Mouse (Mus musculus): ENCODE measurements around the gene Nek1. TPM values are rescaled to one million over a fixed set of nuclear protein-coding genes. Genes with fewer than 3 reads are reported as not detected.

Gene Nek1
- polyA plus RNA-seq, 1 experiment = 9.1 TPM

DNA sequence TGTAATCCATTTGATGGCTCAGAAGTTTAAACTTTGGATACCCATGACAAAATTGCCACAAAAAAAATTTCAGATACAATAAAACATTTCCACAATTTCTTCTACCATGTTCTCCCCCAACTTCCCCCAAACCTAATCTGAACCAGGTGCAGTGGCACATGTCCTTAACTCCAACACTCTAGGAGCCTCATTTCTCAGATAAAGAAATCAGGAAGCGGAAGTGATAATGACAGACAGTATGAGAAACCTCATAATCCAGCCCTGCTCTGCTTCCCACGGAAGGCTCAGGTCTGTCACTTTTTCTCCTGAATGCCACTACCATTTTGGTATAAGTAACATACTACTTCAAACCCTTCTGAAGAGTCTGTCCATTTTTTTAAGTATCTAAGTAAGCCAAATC, 29.1 kb upstream of the Nek1 start:
- 71% methylated on average over 2 of the region's 2 CpGs for WGBS
- TF ChIP-seq POLR2A (IDR thresholded peaks at IDR 0.05; ENCODE audit: borderline replicate concordance, extremely low read depth, low read depth, low read length) (no peak), CTCF (IDR thresholded peaks at IDR 0.05; ENCODE audit: insufficient read depth, low read length) (no peak)
- H3K4me1 ChIP-seq (ENCODE audit: control insufficient read depth, insufficient read depth, low read length) = peaks cover under 1% of the 10 kb centered on the region; the same call in 1 of the 2 replicates
- H3K4me3 ChIP-seq (replicated peaks; ENCODE audit: extremely low read depth, low read depth, low read length) = no peak overlapping the region
- no peak for DNase-seq

DNA sequence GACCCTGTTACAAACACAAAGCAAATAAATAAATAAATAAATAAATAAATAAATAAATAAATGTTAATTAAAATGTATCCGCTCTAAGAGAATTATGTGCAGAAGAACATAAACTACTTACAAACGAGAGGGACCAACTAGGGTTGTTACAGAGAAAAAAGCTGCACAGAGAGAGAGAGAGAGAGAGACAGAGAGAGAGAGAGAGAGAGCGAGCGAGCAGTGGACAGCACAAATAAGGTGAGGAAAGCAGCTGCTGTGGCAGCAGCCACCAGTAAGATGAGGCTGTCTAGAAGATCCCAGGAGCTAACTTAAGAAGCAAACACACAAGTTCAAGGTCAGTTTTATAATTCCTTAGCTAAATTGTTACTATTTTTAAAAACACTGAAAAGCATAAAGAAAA, 28.5 kb upstream of the Nek1 start:
- Histone ChIP-seq H3K4me3 (replicated peaks; ENCODE audit: extremely low read depth, low read depth, low read length) (no peak overlapping the region), H3K4me1 (ENCODE audit: control insufficient read depth, insufficient read depth, low read length) (peaks cover 3% of the 10 kb centered on the region; the same call in 1 of the 2 replicates)
- WGBS = 89% methylated on average over 4 of the region's 4 CpGs
- no peak for DNase-seq
- no peak for TF ChIP-seq POLR2A (IDR thresholded peaks at IDR 0.05; ENCODE audit: borderline replicate concordance, extremely low read depth, low read depth, low read length)
- TF ChIP-seq CTCF (IDR thresholded peaks at IDR 0.05; ENCODE audit: insufficient read depth, low read length) = no peak

DNA sequence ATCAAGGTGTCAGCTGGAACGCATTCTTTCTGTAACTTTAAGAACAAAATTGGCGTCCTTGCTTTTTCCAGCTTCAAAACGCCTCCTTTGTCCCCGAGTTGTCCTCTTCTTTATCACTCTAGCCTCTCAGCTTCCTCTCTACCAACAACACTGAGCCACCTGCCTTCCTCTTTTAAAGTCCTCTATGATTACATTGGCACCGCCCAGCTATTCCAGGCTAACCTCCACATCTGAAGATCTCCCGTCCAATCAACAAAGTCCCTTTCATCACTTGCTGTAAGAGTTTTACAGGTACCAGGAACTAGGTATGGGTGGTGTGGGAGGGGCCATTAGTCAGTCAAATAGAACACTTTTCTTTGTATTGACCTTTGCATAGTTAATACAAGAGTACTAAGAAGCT, 27.7 kb upstream of the Nek1 start:
- no peak for DNase-seq
- TF ChIP-seq CTCF (IDR thresholded peaks at IDR 0.05; ENCODE audit: insufficient read depth, low read length) (no peak), POLR2A (IDR thresholded peaks at IDR 0.05; ENCODE audit: borderline replicate concordance, extremely low read depth, low read depth, low read length) (no peak)
- Histone ChIP-seq H3K4me3 (replicated peaks; ENCODE audit: extremely low read depth, low read depth, low read length) (no peak overlapping the region), H3K4me1 (ENCODE audit: control insufficient read depth, insufficient read depth, low read length) (peaks cover 3% of the 10 kb centered on the region; the same call in 1 of the 2 replicates)
- WGBS = 37% methylated on average over 6 of the region's 6 CpGs

DNA sequence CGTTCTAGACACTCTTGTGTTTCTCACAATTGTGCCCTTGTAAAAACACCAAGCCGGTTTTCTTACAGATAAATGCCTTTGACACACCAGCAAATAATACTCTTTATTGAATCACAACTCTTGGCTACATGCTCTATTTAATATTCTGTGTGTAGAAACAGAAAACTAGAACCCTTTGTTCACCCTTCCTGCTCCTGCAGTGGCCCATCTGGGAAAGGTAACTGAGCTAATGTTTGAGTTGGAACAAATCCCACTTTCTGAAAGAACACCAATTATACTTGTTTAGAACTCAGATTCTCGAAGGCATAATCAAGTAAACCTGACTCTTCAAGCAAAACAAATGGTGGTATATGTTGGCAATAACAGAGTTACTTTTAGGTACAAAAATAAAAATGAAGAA, 27.3 kb upstream of the Nek1 start:
- peaks cover 3% of the 10 kb centered on the region; the same call in 1 of the 2 replicates for H3K4me1 ChIP-seq (ENCODE audit: control insufficient read depth, insufficient read depth, low read length)
- TF ChIP-seq POLR2A (IDR thresholded peaks at IDR 0.05; ENCODE audit: borderline replicate concordance, extremely low read depth, low read depth, low read length) (no peak), CTCF (IDR thresholded peaks at IDR 0.05; ENCODE audit: insufficient read depth, low read length) (no peak)
- no peak for DNase-seq
- 45% methylated on average over 3 of the region's 3 CpGs for WGBS
- H3K4me3 ChIP-seq (replicated peaks; ENCODE audit: extremely low read depth, low read depth, low read length) = no peak overlapping the region

DNA sequence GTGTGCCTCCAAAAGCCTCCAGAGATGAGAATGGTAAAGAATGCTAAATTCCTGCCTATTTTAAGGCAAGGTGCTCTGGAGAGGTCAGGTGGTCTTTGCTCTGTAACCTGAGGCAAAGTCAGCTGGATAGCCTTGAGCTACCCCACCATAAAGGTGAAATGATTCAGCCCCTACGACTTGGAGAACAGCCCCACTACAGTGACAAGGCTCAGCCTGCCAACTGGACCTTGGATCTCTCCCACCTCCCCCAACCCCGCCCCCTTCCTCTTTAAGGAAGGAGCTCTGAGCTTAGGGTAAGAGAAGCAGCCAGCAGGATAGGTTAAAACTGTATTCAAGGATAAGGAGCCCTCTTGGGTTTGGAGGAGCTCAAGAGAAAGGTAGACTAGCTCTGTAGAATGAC, 23.9 kb upstream of the Nek1 start:
- no peak for DNase-seq
- H3K4me3 ChIP-seq (replicated peaks; ENCODE audit: extremely low read depth, low read depth, low read length) = no peak overlapping the region
- TF ChIP-seq CTCF (IDR thresholded peaks at IDR 0.05; ENCODE audit: insufficient read depth, low read length) (no peak), POLR2A (IDR thresholded peaks at IDR 0.05; ENCODE audit: borderline replicate concordance, extremely low read depth, low read depth, low read length) (no peak)
- WGBS = 47% methylated on average over 2 of the region's 2 CpGs
- H3K4me1 ChIP-seq (ENCODE audit: control insufficient read depth, insufficient read depth, low read length) = peaks cover 3% of the 10 kb centered on the region; the same call in 1 of the 2 replicates

DNA sequence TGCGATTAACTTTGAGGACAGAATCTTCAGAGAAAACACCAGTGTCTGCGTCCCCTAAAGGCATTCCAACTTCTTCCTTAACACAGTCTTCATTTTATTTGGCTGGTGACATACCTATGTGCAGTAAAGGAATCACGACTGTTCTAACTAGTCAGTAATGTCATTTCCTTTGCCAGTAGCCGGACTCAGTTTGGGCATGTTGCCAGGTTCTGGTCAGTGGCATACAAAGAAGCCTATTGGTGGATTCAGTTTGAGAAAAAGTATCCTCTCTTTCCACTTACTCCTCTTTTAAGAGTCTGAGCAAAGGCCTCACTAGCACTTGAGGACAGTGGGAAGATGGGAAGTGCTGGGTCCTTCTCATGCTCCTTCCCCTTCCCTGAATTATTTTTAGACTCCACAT, 21.2 kb upstream of the Nek1 start:
- peaks cover 3% of the 10 kb centered on the region; the same call in 1 of the 2 replicates for H3K4me1 ChIP-seq (ENCODE audit: control insufficient read depth, insufficient read depth, low read length)
- DNase-seq = no peak
- WGBS = 51% methylated on average over 4 of the region's 4 CpGs

DNA sequence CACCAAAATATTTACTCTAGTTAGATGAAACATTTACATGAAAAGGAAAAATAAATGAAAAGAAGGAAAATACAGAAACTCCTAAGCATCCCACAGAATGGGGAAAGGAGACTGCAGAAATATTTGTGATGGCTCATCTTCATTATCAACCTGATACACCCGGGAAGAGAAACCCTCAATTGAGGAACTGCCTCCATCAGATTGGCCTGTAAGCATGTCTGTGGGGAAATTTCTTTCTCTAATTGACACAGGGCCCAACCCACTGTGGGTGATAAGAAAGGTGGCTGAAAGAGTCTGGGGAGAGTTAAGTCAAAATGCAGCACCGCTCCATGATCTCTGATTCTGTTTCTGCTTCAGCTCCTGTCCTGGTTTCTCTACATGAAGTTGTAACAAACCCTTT, 19.5 kb upstream of the Nek1 start:
- H3K4me1 ChIP-seq (ENCODE audit: control insufficient read depth, insufficient read depth, low read length) = peaks cover 3% of the 10 kb centered on the region; the same call in 1 of the 2 replicates
- 72% methylated on average over 2 of the region's 2 CpGs for WGBS

More for the DNA sequence above, 21.2 kb upstream of the Nek1 start:
- TF ChIP-seq POLR2A (IDR thresholded peaks at IDR 0.05; ENCODE audit: borderline replicate concordance, extremely low read depth, low read depth, low read length) (no peak), CTCF (IDR thresholded peaks at IDR 0.05; ENCODE audit: insufficient read depth, low read length) (no peak)
- H3K4me3 ChIP-seq (replicated peaks; ENCODE audit: extremely low read depth, low read depth, low read length) = no peak overlapping the region

DNA sequence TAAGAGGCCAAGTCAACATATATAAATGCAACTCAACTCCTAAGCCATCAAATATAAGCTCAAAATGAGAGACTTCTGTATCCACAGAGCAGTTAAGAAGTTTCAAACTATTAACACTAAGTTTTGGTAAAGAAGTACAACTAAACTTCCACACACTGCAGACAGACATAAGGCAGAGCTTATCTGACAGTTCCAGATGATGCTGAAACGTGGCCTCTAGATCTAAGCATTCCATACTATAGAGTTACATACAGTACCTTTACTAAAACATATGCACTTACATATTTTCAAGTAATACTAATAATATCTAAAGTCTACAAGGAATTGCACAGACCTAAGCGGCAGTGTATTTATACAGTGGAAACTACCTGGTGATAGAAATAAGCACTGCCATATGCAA, 18.2 kb upstream of the Nek1 start:
- no peak for DNase-seq
- no peak for TF ChIP-seq POLR2A (IDR thresholded peaks at IDR 0.05; ENCODE audit: borderline replicate concordance, extremely low read depth, low read depth, low read length)
- TF ChIP-seq CTCF (IDR thresholded peaks at IDR 0.05; ENCODE audit: insufficient read depth, low read length) = no peak
- H3K4me1 ChIP-seq (ENCODE audit: control insufficient read depth, insufficient read depth, low read length) = peaks cover 4% of the 10 kb centered on the region
- WGBS = 86% methylated on average over 2 of the region's 2 CpGs
- no peak overlapping the region for H3K4me3 ChIP-seq (replicated peaks; ENCODE audit: extremely low read depth, low read depth, low read length)

More for the DNA sequence above, 19.5 kb upstream of the Nek1 start:
- no peak for DNase-seq
- TF ChIP-seq POLR2A (IDR thresholded peaks at IDR 0.05; ENCODE audit: borderline replicate concordance, extremely low read depth, low read depth, low read length) (no peak), CTCF (IDR thresholded peaks at IDR 0.05; ENCODE audit: insufficient read depth, low read length) (no peak)
- H3K4me3 ChIP-seq (replicated peaks; ENCODE audit: extremely low read depth, low read depth, low read length) = no peak overlapping the region

DNA sequence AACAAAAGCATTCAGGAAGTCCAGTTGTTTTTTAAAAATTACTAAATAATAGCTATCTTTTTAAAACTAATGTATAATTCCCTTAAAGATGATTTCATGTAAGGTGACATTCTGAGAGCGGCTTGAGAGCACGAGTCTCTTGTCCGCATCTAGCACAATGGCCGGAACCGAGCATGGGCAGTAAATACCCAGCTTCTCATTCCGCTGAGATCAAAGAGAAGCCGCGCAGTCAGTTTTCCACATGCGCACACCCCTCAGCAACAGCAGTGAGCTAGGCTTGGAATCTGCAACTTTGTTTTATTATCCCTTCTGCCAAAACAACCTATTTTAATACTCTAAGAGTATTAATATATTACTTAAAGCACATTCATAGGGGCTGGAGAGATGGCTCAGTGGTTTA, 16.2 kb upstream of the Nek1 start:
- Histone ChIP-seq H3K4me3 (replicated peaks; ENCODE audit: extremely low read depth, low read depth, low read length) (no peak overlapping the region), H3K4me1 (ENCODE audit: control insufficient read depth, insufficient read depth, low read length) (peaks cover 4% of the 10 kb centered on the region)
- TF ChIP-seq POLR2A (IDR thresholded peaks at IDR 0.05; ENCODE audit: borderline replicate concordance, extremely low read depth, low read depth, low read length) (no peak), CTCF (IDR thresholded peaks at IDR 0.05; ENCODE audit: insufficient read depth, low read length) (no peak)
- 77% methylated on average over 9 of the region's 9 CpGs for WGBS
- no peak for DNase-seq

DNA sequence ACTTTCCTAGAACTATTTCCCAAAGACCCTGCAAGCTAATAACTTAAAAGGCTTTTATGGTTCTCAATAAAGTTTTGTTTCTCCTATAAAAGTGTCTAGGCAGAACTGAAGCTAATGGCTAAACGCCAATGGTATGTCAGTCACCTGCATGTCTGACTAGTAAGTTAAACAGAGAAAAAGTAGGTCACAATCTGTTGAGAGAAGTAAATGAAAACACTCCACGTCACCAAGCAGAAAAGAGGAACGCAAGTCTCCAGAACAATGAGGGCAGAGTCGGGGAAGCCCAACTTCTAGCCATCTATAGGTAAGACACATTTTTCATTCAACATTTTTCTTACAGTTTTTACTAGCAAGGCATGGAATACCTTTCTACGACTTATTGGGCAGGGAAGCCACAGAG, 14.5 kb upstream of the Nek1 start:
- TF ChIP-seq CTCF (IDR thresholded peaks at IDR 0.05; ENCODE audit: insufficient read depth, low read length) (no peak), POLR2A (IDR thresholded peaks at IDR 0.05; ENCODE audit: borderline replicate concordance, extremely low read depth, low read depth, low read length) (no peak)
- peaks cover 4% of the 10 kb centered on the region for H3K4me1 ChIP-seq (ENCODE audit: control insufficient read depth, insufficient read depth, low read length)
- 62% methylated on average over 5 of the region's 5 CpGs for WGBS
- H3K4me3 ChIP-seq (replicated peaks; ENCODE audit: extremely low read depth, low read depth, low read length) = no peak overlapping the region
- DNase-seq = no peak

Measured in lung, adult 2 months (tissue).